Mouse (Mus musculus): Measurements from ENCODE around the gene Srcin1. TPM values are rescaled to one million over a fixed set of nuclear protein-coding genes. Genes with fewer than 3 reads are reported as not detected.

The Srcin1 gene
- total RNA-seq, 2 experiments from 2014 or later = not detected

DNA sequence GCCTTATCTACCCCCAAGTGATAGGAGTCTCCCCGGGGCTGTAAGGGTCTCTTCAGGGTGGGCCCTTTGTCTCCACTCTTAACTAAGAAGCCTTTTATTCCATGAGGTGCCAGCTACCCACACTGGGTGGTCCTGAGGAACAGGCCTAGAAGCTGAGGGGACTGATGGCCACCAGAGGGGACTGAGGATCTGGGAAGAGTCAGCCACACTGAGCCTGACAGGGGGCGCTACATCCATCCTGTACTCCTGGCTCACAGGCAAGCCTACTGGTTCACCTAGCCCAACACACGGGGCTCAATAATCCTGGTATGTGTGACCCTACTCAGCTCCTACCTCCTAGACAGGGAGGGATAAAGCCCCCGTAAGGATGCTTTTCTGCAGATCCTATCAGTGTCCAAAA lies 16.4 kb downstream of the Srcin1 start:
- ATAC-seq (replicated peaks; ENCODE audit: low FRiP score, low TSS enrichment, poor library complexity, severe bottlenecking) = no peak

DNA sequence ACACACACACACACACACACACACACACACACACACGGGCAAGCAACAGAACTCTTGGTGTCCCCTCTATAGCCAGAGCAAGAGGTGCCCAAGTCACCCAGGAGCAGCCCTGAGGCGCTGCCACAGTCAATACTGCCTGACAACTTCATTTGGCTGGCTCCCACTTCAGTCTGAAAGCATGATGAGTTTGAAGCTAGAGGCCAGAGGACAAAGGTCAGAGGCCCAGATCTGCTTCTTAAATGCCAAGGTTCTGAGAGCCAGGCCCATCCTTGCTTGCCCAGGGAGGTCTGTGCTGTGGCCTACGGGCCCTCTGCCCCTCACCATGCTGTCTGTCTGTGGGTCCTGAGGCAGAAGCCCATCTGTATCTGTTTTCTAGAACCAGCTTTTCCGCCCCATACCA lies 18.1 kb downstream of the Srcin1 start:
- no peak for ATAC-seq (replicated peaks; ENCODE audit: low FRiP score, low TSS enrichment, poor library complexity, severe bottlenecking)

DNA sequence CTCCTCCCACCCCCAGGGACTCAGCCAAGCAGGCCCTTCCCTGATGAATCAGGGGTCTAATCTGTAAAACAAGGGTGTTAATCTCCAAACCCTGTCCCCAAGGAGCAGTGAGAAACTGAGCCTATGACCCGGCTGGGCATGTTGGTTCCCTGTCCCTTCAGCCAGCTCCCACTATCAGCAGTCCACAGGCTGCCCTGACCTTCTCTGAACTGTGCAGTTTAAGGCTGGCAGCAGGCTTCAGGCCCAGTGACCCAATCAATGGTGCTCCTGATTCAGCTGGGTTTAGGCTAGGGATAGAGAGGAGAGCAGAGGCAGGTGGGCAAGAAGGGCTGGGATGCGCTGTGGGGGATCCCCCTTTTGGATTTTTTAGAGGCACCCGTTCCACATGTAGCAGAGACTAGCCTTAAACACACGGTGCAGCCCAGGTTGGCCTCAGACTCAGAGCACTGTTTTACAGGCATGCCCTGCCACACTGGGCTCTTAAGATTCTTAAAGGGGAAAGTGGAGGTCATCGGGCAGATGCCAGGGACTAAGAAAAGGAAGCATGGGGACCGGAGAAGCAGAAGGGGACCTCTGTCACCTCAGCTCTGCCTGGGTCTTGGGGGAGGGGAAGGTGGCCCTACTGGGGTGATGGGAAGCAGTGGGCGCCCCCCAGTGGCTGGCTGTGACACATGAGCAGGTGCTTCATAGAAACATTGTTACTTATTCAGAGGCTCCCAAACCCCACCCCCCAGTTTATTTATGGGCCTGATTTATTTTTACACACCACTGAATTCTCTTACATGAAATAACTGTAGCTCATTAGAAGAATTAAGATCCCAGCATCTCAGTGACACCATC lies 19.2 kb downstream of the Srcin1 start:
- ATAC-seq (replicated peaks; ENCODE audit: low FRiP score, low TSS enrichment, poor library complexity, severe bottlenecking) = peak; percentile 52

- ATAC-seq (replicated peaks; ENCODE audit: low FRiP score, low TSS enrichment, poor library complexity, severe bottlenecking) = no peak
These were observed 20.8 kb downstream of the Srcin1 start for GRCm38 (mm10) chr11:97555144-97555543.

DNA sequence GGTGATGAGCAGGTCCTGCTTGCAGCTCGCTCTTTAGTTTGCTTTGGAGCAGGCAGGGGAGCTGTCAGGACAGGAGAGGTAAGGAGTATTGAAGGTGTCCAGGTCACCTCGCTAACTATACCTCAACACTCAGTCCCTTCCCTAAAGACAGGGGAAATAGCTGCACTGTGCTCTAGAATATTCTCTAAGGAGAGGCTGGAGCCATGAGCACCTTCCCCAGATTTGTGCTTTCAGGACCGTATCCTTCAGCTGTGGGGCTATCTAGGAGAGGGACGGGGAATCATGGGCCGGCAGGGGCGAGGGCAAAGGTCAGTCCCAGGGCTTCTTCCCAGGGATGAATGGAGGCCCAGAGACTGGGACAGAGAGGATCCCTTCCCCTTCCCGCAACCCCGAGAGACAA lies 23.8 kb downstream of the Srcin1 start:
- no peak for ATAC-seq (replicated peaks; ENCODE audit: low FRiP score, low TSS enrichment, poor library complexity, severe bottlenecking)

DNA sequence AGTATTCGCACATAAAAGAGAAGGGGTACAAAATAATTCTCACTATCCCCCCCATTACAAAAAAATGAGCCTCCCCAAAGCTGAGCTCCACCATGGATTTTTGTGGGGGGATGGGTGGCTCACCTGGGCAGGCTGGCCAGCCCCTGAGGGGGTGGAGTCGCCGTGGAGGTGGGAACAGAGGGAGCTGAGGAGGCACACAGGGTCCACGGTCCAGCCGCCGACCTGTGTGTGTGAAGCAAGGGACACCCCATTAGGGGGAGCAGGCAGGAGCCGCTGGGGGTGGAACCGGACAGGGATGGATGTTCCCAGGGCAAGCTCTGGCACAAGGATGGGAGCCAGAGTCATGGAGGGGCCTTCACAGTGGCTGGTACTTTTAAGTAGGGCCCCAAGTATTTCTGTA lies 27.2 kb downstream of the Srcin1 start:
- ATAC-seq (replicated peaks; ENCODE audit: low FRiP score, low TSS enrichment, poor library complexity, severe bottlenecking) = no peak

DNA sequence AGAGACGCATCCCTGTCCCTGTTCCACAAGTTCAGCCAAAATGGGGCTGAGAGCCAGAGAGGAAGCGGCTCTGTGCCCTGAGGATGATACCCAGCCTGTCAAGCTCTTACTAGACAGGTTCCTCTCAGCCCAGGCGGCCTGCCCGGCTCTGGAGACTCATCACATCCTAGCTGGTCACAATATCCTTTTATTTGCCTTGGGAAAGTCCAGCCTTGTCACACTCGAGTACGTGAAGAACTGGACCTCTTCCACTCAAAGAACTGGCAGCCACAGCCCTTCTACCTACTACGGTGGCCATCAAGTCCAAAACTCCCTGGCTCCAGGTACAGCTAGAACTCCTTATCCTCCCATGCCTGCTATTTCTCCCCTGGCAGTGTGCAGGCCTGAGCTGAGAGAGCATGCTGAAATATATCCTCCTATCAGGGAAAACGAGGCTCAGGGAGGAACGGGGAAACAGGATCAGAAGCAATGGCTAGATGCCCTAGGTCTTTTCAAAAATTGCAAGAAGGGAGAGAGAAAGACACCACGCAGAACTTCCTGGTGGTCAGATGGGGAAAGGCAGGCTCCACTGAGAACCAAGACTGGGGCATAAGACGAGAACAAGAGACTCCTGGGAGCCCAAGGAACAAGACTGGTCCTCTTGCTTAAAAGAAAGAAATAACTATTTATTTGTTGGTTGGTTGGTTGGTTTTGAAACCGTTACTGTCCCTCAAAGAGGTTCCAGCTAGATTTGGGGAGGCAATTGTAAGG lies 27.9 kb downstream of the Srcin1 start:
- no peak for ATAC-seq (replicated peaks; ENCODE audit: low FRiP score, low TSS enrichment, poor library complexity, severe bottlenecking)

GRCm38 (mm10) chr11:97546804-97547411 lies 29.1 kb downstream of the Srcin1 start:
- ATAC-seq (replicated peaks; ENCODE audit: low FRiP score, low TSS enrichment, poor library complexity, severe bottlenecking) = no peak

DNA sequence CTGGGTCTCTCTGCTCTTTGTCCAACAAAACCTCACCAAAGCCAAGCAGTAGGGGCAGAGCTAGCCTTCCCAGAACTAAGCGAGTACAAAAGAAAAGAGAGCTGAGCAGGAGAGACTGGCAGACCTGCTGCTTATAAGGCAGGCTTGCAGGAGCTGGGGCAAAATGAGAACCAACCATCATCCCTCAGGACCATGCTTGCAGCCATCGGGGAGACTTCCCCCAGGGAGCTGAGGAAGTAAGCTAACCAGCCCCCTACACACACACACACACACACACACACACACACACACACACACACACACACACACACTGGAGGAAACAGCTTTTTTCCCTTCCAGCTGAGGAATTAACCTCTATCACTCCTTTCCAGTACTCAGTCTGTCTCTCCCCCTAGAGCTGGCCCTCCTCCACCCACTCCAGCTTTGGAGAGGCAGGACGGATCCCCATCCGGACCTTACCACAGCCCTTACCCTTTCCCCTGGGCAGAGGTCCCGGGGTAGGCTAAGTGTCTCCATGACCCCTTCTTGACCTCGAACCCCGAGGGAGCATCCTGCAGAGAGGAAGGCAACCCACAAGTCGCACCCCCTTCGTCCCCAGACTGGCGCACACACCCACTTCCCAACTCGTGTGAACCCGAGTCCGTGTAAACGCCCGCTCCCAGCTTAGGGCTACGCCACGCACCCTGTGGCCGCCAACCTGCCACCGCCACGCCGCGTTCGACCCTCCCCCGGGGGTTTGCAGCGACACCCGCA lies 30.0 kb downstream of the Srcin1 start:
- ATAC-seq (replicated peaks; ENCODE audit: low FRiP score, low TSS enrichment, poor library complexity, severe bottlenecking) = no peak

GRCm38 (mm10) chr11:97543883-97544282 lies 32.1 kb downstream of the Srcin1 start:
- no peak for ATAC-seq (replicated peaks; ENCODE audit: low FRiP score, low TSS enrichment, poor library complexity, severe bottlenecking)

- no peak for ATAC-seq (replicated peaks; ENCODE audit: low FRiP score, low TSS enrichment, poor library complexity, severe bottlenecking)
These were observed 32.7 kb downstream of the Srcin1 start for GRCm38 (mm10) chr11:97543181-97543733.

GRCm38 (mm10) chr11:97542171-97543150 lies 33.5 kb downstream of the Srcin1 start:
- ATAC-seq (replicated peaks; ENCODE audit: low FRiP score, low TSS enrichment, poor library complexity, severe bottlenecking) = no peak

DNA sequence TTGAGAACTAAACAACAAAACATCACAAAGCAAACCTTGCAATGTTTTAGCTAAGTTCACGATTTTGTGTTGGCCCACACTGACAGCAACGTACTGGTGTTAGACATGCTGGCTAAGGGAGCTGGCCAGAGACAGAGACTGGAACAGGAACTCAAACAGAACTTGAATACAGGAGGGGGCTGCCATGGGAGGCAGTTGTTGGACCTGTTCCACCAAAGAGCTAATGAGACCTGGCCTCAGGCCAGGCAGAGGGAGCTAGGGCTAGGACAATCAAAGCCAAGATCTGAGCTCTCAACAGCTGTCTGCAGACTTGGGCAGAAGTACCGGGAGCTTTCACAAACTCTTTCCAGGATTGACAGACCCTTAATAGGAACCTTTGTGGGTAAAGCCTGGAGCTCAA lies 35.4 kb downstream of the Srcin1 start:
- no peak for ATAC-seq (replicated peaks; ENCODE audit: low FRiP score, low TSS enrichment, poor library complexity, severe bottlenecking)

DNA sequence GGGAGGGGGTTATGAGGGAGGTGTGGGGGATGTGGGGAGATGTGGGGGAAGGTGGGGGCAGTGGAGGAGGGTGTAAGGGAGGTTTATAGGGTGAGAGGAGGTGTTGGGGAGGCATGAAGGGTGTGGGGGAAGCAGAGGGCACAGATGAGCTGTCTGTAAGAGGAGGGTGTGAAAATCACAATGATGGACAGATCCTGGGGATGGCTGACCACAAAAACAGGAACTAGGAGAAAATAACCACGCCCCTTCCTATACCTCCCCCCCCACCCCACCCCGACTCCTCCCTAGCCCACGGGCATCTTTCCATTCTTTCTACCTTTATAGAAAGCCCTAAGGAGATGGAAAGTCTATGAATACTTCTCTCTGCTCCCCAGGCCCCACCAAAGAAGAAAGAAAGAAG lies 35.9 kb downstream of the Srcin1 start:
- no peak for ATAC-seq (replicated peaks; ENCODE audit: low FRiP score, low TSS enrichment, poor library complexity, severe bottlenecking)

DNA sequence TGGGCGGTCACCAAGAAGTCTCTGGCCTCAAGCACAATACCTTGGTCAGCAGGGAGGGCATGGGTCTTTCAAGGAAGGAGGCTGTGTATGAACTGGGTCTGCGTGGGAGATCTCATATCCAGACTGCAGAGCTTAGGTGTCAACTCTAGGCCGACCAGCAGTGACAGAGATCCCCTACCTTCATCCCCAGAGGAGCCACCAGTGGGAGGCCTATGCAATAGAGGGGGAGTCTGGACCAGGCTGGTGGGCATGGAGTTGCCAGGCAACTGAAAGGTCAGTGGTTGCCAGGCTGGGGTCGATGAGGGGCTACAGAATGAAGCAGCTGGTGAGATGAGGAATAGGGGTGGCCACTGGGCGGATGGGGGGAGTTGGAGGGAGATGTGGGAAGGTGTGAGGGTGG lies 36.4 kb downstream of the Srcin1 start:
- no peak for ATAC-seq (replicated peaks; ENCODE audit: low FRiP score, low TSS enrichment, poor library complexity, severe bottlenecking)

DNA sequence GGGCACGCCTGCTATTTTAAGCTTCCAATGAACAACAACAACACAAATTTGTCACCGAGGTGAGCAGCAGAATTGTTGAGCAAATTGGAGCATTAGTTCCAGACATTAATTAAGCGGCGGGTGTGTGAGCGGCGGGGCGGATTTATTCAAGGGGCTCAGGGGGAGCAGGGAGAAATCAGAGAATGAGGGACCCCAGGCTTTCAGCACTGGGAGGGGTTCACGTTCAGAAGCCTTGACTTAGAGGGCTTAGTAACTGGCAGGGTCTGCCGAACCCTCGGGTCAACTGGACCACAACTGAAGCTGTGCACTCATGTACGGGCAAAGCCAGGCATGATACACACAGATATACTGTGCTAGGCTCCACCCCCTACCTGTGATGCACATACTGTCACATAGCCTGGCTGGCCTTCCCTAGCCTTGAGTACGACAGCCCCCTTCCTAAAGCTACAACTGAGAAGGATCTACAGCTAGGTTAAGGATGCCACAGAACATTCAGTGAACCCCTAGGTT lies 38.4 kb downstream of the Srcin1 start:
- no peak for ATAC-seq (replicated peaks; ENCODE audit: low FRiP score, low TSS enrichment, poor library complexity, severe bottlenecking)

GRCm38 (mm10) chr11:97536835-97537579 lies 39.0 kb downstream of the Srcin1 start:
- ATAC-seq (replicated peaks; ENCODE audit: low FRiP score, low TSS enrichment, poor library complexity, severe bottlenecking) = no peak

All from megakaryocyte-erythroid progenitor cell, adult 5-6 weeks (primary cell).